ENCODE assay signal across 8 mouse cellular contexts in the genomic region with DNA sequence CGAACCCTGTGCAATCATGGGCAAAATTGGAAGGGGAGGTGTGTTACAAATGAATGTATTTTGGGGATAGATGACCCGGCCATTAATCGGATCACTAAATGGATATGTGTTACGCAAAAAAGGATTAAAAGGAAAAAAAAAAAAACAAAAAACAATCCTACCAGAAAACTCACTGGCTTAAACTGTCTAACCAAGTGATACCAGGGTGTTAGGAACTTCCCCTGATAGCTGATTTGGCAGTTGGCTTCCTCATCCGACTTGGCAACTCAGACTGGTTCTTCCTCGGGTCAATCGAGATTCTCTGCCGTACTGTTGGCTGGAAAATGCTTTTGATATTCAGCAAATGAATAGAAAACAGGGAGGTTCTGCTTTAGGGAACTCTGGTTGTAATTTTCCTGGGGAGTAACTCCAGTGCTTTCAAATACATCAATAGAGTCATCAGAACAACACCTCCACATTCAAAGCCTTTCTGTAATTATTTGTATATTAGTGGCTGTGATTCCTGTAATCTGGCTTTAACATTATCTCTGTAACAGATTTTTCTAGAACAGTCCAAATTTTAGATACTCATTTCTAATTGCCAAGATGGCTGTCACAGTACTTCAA. TPM values are rescaled to one million over a fixed set of nuclear protein-coding genes. Genes with fewer than 3 reads are reported as not detected.
DNase-seq lines count a peak whose midpoint lies in the region; ATAC-seq and TF ChIP-seq lines count a peak whose summit lies in the region.

No protein-coding gene starts in this region.

- H3K4me3 ChIP-seq in layer of hippocampus, adult 2 months, result peak overlapping the region; percentile 94
- peak overlapping the region; percentile 98 for H3K4me3 ChIP-seq in forebrain, embryonic 12.5 days (replicated peaks)
- peak overlapping the region; percentile 89 for H3K4me3 ChIP-seq in hindbrain, embryonic 14.5 days (replicated peaks; ENCODE audit: low read length)
- peak overlapping the region; percentile 100 for H3K4me3 ChIP-seq in liver, embryonic 12.5 days

- no peak for ATAC-seq in forebrain, embryonic 12.5 days (ENCODE audit: low FRiP score)
- ATAC-seq in hindbrain, embryonic 14.5 days (ENCODE audit: low FRiP score), result no peak
- ATAC-seq in liver, embryonic 12.5 days, result no peak
- ATAC-seq in monocyte, adult 5-6 weeks (replicated peaks; ENCODE audit: insufficient number of reproducible peaks, low FRiP score, low TSS enrichment, poor library complexity, severe bottlenecking), result peak; percentile 47; the same call in 1 of the 2 replicates

- H3K36me3 ChIP-seq in forebrain, embryonic 12.5 days (replicated peaks), result no peaks in the 10 kb centered on the region
- H3K36me3 ChIP-seq in hindbrain, embryonic 14.5 days (replicated peaks; ENCODE audit: control insufficient read depth, insufficient read depth), result no peaks in the 10 kb centered on the region; the same call in 1 of the 2 replicates
- 0 out of 2 replicates have a peak, but pooled peaks cover 6% of the 10 kb centered on the region for H3K36me3 ChIP-seq in liver, embryonic 12.5 days

- H3K4me2 ChIP-seq in forebrain, embryonic 12.5 days, result peak overlapping the region; percentile 57
- peak overlapping the region; percentile 67 for H3K4me2 ChIP-seq in hindbrain, embryonic 14.5 days (replicated peaks)
- H3K4me2 ChIP-seq in liver, embryonic 12.5 days, result peak overlapping the region; percentile 85

- DNase-seq in layer of hippocampus, adult 2 months (ENCODE audit: low spot score in 2 of 2), result peak in 1 of 2 experiments; percentile 16
- no peak for DNase-seq in layer of hippocampus, postnatal 36 days
- peak; percentile 63 for DNase-seq in NIH3T3 (ENCODE audit: low read depth)
- peak; percentile 43 for DNase-seq in hindbrain, embryonic 14.5 days (ENCODE audit: low spot score)
- no peak for DNase-seq in right cerebral cortex, postnatal 14 days

- peak overlapping the region; percentile 95 for H3K27ac ChIP-seq in layer of hippocampus, adult 2 months
- no peak overlapping the region for H3K27ac ChIP-seq in forebrain, embryonic 12.5 days
- peak overlapping the region; percentile 63; the same call in 1 of the 2 replicates for H3K27ac ChIP-seq in hindbrain, embryonic 14.5 days
- no peak overlapping the region for H3K27ac ChIP-seq in liver, embryonic 12.5 days

- no peak for TF ChIP-seq CTCF in layer of hippocampus, adult 2 months (conservative IDR thresholded peaks at IDR 0.05)

- H3K4me1 ChIP-seq in forebrain, embryonic 12.5 days, result peaks cover 21% of the 10 kb centered on the region
- peaks cover 23% of the 10 kb centered on the region for H3K4me1 ChIP-seq in hindbrain, embryonic 14.5 days (replicated peaks; ENCODE audit: control insufficient read depth, insufficient read depth, low read length)
- peaks cover 27% of the 10 kb centered on the region for H3K4me1 ChIP-seq in liver, embryonic 12.5 days

- 0% methylated on average over 8 of the region's 8 CpGs for WGBS in forebrain, embryonic 12.5 days
- under 1% methylated on average over 8 of the region's 8 CpGs for WGBS in hindbrain, embryonic 14.5 days
- 2% methylated on average over 8 of the region's 8 CpGs for WGBS in liver, embryonic 12.5 days (ENCODE audit: insufficient replicate concordance)

- H3K9me3 ChIP-seq in forebrain, embryonic 12.5 days, result no peaks in the 10 kb centered on the region
- H3K9me3 ChIP-seq in hindbrain, embryonic 14.5 days (ENCODE audit: control insufficient read depth, low read length), result no peaks in the 10 kb centered on the region
- no peaks in the 10 kb centered on the region for H3K9me3 ChIP-seq in liver, embryonic 12.5 days (replicated peaks)

- peak overlapping the region; percentile 42 for H3K9ac ChIP-seq in forebrain, embryonic 12.5 days
- H3K9ac ChIP-seq in hindbrain, embryonic 14.5 days, result peak overlapping the region; percentile 89
- H3K9ac ChIP-seq in liver, embryonic 12.5 days, result peak overlapping the region; percentile 98

- H3K27me3 ChIP-seq in forebrain, embryonic 12.5 days, result peaks cover 4% of the 10 kb centered on the region; the same call in 1 of the 2 replicates
- no peaks in the 10 kb centered on the region for H3K27me3 ChIP-seq in hindbrain, embryonic 14.5 days (ENCODE audit: control insufficient read depth, insufficient read depth, low read length)
- H3K27me3 ChIP-seq in liver, embryonic 12.5 days (replicated peaks), result no peaks in the 10 kb centered on the region; the same call in 1 of the 2 replicates

RNA-seq across cellular contexts. Expression of gene Akirin1, which starts 0.7 kb away (rescaled TPM):
- 10 to 100 TPM; 53.9 to 58.1 TPM for total RNA-seq in layer of hippocampus, adult 2 months (2021)
- 10 to 100 TPM; 56.8 to 65.2 TPM for total RNA-seq in layer of hippocampus, postnatal 36 days (2021)
- 89.8 and 91.1 TPM in 2 replicates for polyA plus RNA-seq in forebrain, embryonic 12.5 days (2016; fragmentation: Nextera tagmentation; extraction: Ambion mirVana)
- polyA plus RNA-seq in hindbrain, embryonic 14.5 days (2014; fragmentation: Nextera tagmentation; extraction: Ambion mirVana), result 88.5 and 100 TPM in 2 replicates
- 37.2 and 41.5 TPM in 2 replicates for polyA plus RNA-seq in liver, embryonic 12.5 days (2016; fragmentation: Nextera tagmentation; extraction: Ambion mirVana)
- total RNA-seq in monocyte, adult 5-6 weeks (2017), result 59.0 to 64.4 TPM (median 63.3 TPM) in 3 replicates

RNA-seq across cellular contexts. Expression of gene Ndufs5, which starts 32.8 kb away (rescaled TPM):
- 100 to 1,000 TPM; 169 to 194 TPM for total RNA-seq in layer of hippocampus, adult 2 months (2021)
- total RNA-seq in layer of hippocampus, postnatal 36 days (2021), result 100 to 1,000 TPM; 180 to 196 TPM
- 315 and 318 TPM in 2 replicates for polyA plus RNA-seq in forebrain, embryonic 12.5 days (2016; fragmentation: Nextera tagmentation; extraction: Ambion mirVana)
- 501 and 593 TPM in 2 replicates for polyA plus RNA-seq in hindbrain, embryonic 14.5 days (2014; fragmentation: Nextera tagmentation; extraction: Ambion mirVana)
- polyA plus RNA-seq in liver, embryonic 12.5 days (2016; fragmentation: Nextera tagmentation; extraction: Ambion mirVana), result 224 and 227 TPM in 2 replicates
- 58.3 to 116 TPM (median 73.9 TPM) in 3 replicates for total RNA-seq in monocyte, adult 5-6 weeks (2017)

RNA-seq across cellular contexts. Expression of gene Rhbdl2, which starts 36.9 kb away (rescaled TPM):
- under 1 TPM; 0.54 to 0.92 TPM for total RNA-seq in layer of hippocampus, adult 2 months (2021)
- 1 to 10 TPM in 1 of 2 experiments, under 1 TPM in 1; 0.72 to 1.1 TPM for total RNA-seq in layer of hippocampus, postnatal 36 days (2021)
- 0.88 and 1.0 TPM in 2 replicates for polyA plus RNA-seq in forebrain, embryonic 12.5 days (2016; fragmentation: Nextera tagmentation; extraction: Ambion mirVana)
- polyA plus RNA-seq in hindbrain, embryonic 14.5 days (2014; fragmentation: Nextera tagmentation; extraction: Ambion mirVana), result 0.90 and 1.2 TPM in 2 replicates
- 0.08 TPM in 1 of 2 replicates, not detected in the other for polyA plus RNA-seq in liver, embryonic 12.5 days (2016; fragmentation: Nextera tagmentation; extraction: Ambion mirVana)
- total RNA-seq in monocyte, adult 5-6 weeks (2017), result not detected in 3 replicates

Comparison
In these comparisons a context has a peak if more than half of its experiments do, and no peak if none do; other contexts are left out.
1. DNase-seq: peak in NIH3T3 (single experiment) and hindbrain, embryonic 14.5 days (single experiment); none in layer of hippocampus, postnatal 36 days (0 of 2) and right cerebral cortex, postnatal 14 days (single experiment).
2. H3K27ac ChIP-seq: peak in layer of hippocampus, adult 2 months (single experiment) and hindbrain, embryonic 14.5 days (single experiment); none in forebrain, embryonic 12.5 days (single experiment) and liver, embryonic 12.5 days (single experiment).
3. H3K9ac ChIP-seq: peak in every context shown above with its lines; median percentile 98 in liver, embryonic 12.5 days; 89 in hindbrain, embryonic 14.5 days; 42 in forebrain, embryonic 12.5 days.
4. Peak in every context shown above with its lines, with median percentiles within 50 percentile points of each other: H3K4me3 ChIP-seq and H3K4me2 ChIP-seq.